In the genomic region with DNA sequence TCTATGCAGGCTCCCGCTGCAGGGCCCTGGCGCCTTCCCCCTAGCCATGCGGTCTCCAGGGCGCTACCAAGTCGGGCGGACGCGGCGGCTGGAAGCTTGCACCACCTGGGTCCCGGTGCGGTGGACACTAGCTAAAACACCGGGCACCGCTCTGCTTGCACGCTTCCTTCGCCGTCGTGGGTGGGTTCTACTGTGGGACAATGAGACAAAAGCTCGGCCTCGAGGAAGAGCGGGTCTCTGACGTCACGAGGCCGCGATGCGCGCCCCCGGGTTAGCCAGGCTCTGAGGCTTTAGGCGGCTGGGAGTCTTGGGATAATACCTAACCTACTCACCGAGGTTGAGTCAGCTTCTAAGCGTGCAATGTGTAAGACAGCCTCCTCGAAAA, we compare ENCODE assay signal across 8 mouse cellular contexts. TPM values are rescaled to one million over a fixed set of nuclear protein-coding genes. Genes with fewer than 3 reads are reported as not detected.
DNase-seq lines count a peak whose midpoint lies in the region; ATAC-seq and TF ChIP-seq lines count a peak whose summit lies in the region.

No protein-coding gene starts in this region.

- H3K4me2 ChIP-seq in kidney, embryonic 14.5 days (replicated peaks; ENCODE audit: low read depth, low read length) = peak overlapping the region; percentile 78
- H3K4me2 ChIP-seq in limb, embryonic 14.5 days (replicated peaks; ENCODE audit: low read depth, low read length, severe bottlenecking) = peak overlapping the region; percentile 87
- peak overlapping the region; percentile 77 for H3K4me2 ChIP-seq in midbrain, embryonic 15.5 days
- peak overlapping the region; percentile 64 for H3K4me2 ChIP-seq in stomach, embryonic 14.5 days (replicated peaks; ENCODE audit: low read depth, low read length)

- no peak; the same call in none of the 2 replicates for ATAC-seq in kidney, embryonic 14.5 days (ENCODE audit: low FRiP score, low TSS enrichment)
- peak; percentile 82 for ATAC-seq in limb, embryonic 14.5 days (ENCODE audit: low FRiP score, low read depth)
- ATAC-seq in midbrain, embryonic 15.5 days (replicated peaks) = peak; percentile 89
- peak; percentile 76 for ATAC-seq in stomach, embryonic 14.5 days (ENCODE audit: insufficient number of reproducible peaks, insufficient read depth, low FRiP score, low read depth)

- WGBS in kidney, embryonic 14.5 days = under 1% methylated on average over 31 of the region's 31 CpGs
- 0% methylated on average over 27 of the region's 31 CpGs for WGBS in limb, embryonic 14.5 days
- WGBS in midbrain, embryonic 15.5 days = 0% methylated on average over 31 of the region's 31 CpGs
- WGBS in stomach, embryonic 14.5 days = under 1% methylated on average over 31 of the region's 31 CpGs

- peak; percentile 88 for DNase-seq in embryo, embryonic 10 days (ENCODE audit: low spot score)
- DNase-seq in embryo, embryonic 9.5 days (ENCODE audit: extremely low spot score) = no peak
- peak; percentile 76 to 80 for DNase-seq in cerebellum, postnatal 14 days
- DNase-seq in gastrocnemius, postnatal 36 days = peak; percentile 42 to 64
- DNase-seq in limb, embryonic 14.5 days (ENCODE audit: low spot score) = peak; percentile 80

- peak overlapping the region; percentile 91 for H3K4me3 ChIP-seq in kidney, embryonic 14.5 days (ENCODE audit: low read length)
- peak overlapping the region; percentile 89 for H3K4me3 ChIP-seq in limb, embryonic 14.5 days (replicated peaks; ENCODE audit: low read length)
- peak overlapping the region; percentile 53 for H3K4me3 ChIP-seq in midbrain, embryonic 15.5 days
- H3K4me3 ChIP-seq in stomach, embryonic 14.5 days (ENCODE audit: low read depth, low read length) = peak overlapping the region; percentile 92

- H3K36me3 ChIP-seq in kidney, embryonic 14.5 days (ENCODE audit: control insufficient read depth, insufficient read depth, low read length) = no peaks in the 10 kb centered on the region
- H3K36me3 ChIP-seq in limb, embryonic 14.5 days (ENCODE audit: control insufficient read depth, insufficient read depth, low read length) = no peaks in the 10 kb centered on the region
- no peaks in the 10 kb centered on the region for H3K36me3 ChIP-seq in midbrain, embryonic 15.5 days (replicated peaks)
- no peaks in the 10 kb centered on the region for H3K36me3 ChIP-seq in stomach, embryonic 14.5 days (ENCODE audit: control insufficient read depth, insufficient read depth, low read length)

- no peaks in the 10 kb centered on the region for H3K9me3 ChIP-seq in kidney, embryonic 14.5 days (ENCODE audit: control insufficient read depth, low read length)
- no peaks in the 10 kb centered on the region for H3K9me3 ChIP-seq in limb, embryonic 14.5 days (ENCODE audit: control insufficient read depth, low read length)
- H3K9me3 ChIP-seq in midbrain, embryonic 15.5 days = no peaks in the 10 kb centered on the region
- no peaks in the 10 kb centered on the region for H3K9me3 ChIP-seq in stomach, embryonic 14.5 days (ENCODE audit: control insufficient read depth, low read depth, low read length)

- H3K27ac ChIP-seq in kidney, embryonic 14.5 days (ENCODE audit: low read depth, low read length) = peak overlapping the region; percentile 99
- peak overlapping the region; percentile 99 for H3K27ac ChIP-seq in limb, embryonic 14.5 days (replicated peaks; ENCODE audit: low read depth, low read length)
- peak overlapping the region; percentile 100 for H3K27ac ChIP-seq in midbrain, embryonic 15.5 days
- H3K27ac ChIP-seq in stomach, embryonic 14.5 days (ENCODE audit: low read length) = peak overlapping the region; percentile 99

- H3K27me3 ChIP-seq in kidney, embryonic 14.5 days (ENCODE audit: control insufficient read depth, insufficient read depth, low read length) = no peaks in the 10 kb centered on the region
- no peaks in the 10 kb centered on the region for H3K27me3 ChIP-seq in limb, embryonic 14.5 days (ENCODE audit: control insufficient read depth, insufficient read depth, low read length)
- H3K27me3 ChIP-seq in midbrain, embryonic 15.5 days (replicated peaks) = no peaks in the 10 kb centered on the region
- H3K27me3 ChIP-seq in stomach, embryonic 14.5 days (ENCODE audit: control insufficient read depth, insufficient read depth, low read length) = no peaks in the 10 kb centered on the region

- peak; percentile 63; the same call in 1 of the 2 replicates for TF ChIP-seq POLR2A in limb, embryonic 14.5 days (IDR thresholded peaks at IDR 0.05; ENCODE audit: borderline replicate concordance, extremely low read depth, insufficient read depth, insufficient read length)

- H3K4me1 ChIP-seq in kidney, embryonic 14.5 days (ENCODE audit: control insufficient read depth, insufficient read depth, low read length) = peaks cover 5% of the 10 kb centered on the region; the same call in 1 of the 2 replicates
- peaks cover 10% of the 10 kb centered on the region for H3K4me1 ChIP-seq in limb, embryonic 14.5 days (ENCODE audit: control insufficient read depth, insufficient read depth, low read length)
- H3K4me1 ChIP-seq in midbrain, embryonic 15.5 days = peaks cover 22% of the 10 kb centered on the region
- peaks cover 13% of the 10 kb centered on the region for H3K4me1 ChIP-seq in stomach, embryonic 14.5 days (ENCODE audit: control insufficient read depth, insufficient read depth, low read length)

- intact Hi-C loops in gastrocnemius, postnatal 36 days (cut with DNase I) = no loop called here

- peak overlapping the region; percentile 94 for H3K9ac ChIP-seq in kidney, embryonic 14.5 days (ENCODE audit: low read depth, low read length)
- H3K9ac ChIP-seq in limb, embryonic 14.5 days (ENCODE audit: low read depth, low read length, severe bottlenecking) = peak overlapping the region; percentile 95
- peak overlapping the region; percentile 96 for H3K9ac ChIP-seq in midbrain, embryonic 15.5 days
- peak overlapping the region; percentile 90 for H3K9ac ChIP-seq in stomach, embryonic 14.5 days (replicated peaks; ENCODE audit: low read depth, low read length)

RNA-seq across cellular contexts. Expression of gene Smchd1, which starts 0.6 kb away (rescaled TPM):
- total RNA-seq in gastrocnemius, postnatal 36 days (2021) = 1 to 10 TPM; 9.4 to 9.5 TPM
- 116 and 118 TPM in 2 replicates for polyA plus RNA-seq in kidney, embryonic 14.5 days (2014; fragmentation: Nextera tagmentation; extraction: Ambion mirVana)
- polyA plus RNA-seq in limb, embryonic 14.5 days (2012; rRNA removed) = 32.8 and 42.7 TPM in 2 replicates
- polyA plus RNA-seq in limb, embryonic 14.5 days (2014; fragmentation: Nextera tagmentation; extraction: Ambion mirVana) = 71.4 and 75.6 TPM in 2 replicates
- polyA plus RNA-seq in midbrain, embryonic 15.5 days (2015; fragmentation: Nextera tagmentation; extraction: Ambion mirVana) = 48.1 and 51.8 TPM in 2 replicates
- polyA plus RNA-seq in stomach, embryonic 14.5 days (2014; fragmentation: Nextera tagmentation; extraction: Ambion mirVana) = 107 and 112 TPM in 2 replicates

RNA-seq across cellular contexts. Expression of gene Gm4707, which starts 16.0 kb away (rescaled TPM):
- total RNA-seq in gastrocnemius, postnatal 36 days (2021) = 1 to 10 TPM in 1 of 2 experiments, under 1 TPM in 1; 0.52 to 1.6 TPM
- polyA plus RNA-seq in kidney, embryonic 14.5 days (2014; fragmentation: Nextera tagmentation; extraction: Ambion mirVana) = 3.8 and 4.8 TPM in 2 replicates
- polyA plus RNA-seq in limb, embryonic 14.5 days (2012; rRNA removed) = 1.1 and 1.9 TPM in 2 replicates
- polyA plus RNA-seq in limb, embryonic 14.5 days (2014; fragmentation: Nextera tagmentation; extraction: Ambion mirVana) = 2.0 and 3.4 TPM in 2 replicates
- 2.8 and 3.2 TPM in 2 replicates for polyA plus RNA-seq in midbrain, embryonic 15.5 days (2015; fragmentation: Nextera tagmentation; extraction: Ambion mirVana)
- polyA plus RNA-seq in stomach, embryonic 14.5 days (2014; fragmentation: Nextera tagmentation; extraction: Ambion mirVana) = 4.4 and 5.2 TPM in 2 replicates

RNA-seq across cellular contexts. Expression of gene Ndc80, which starts 51.0 kb away (rescaled TPM):
- under 1 TPM; 0.33 to 0.57 TPM for total RNA-seq in gastrocnemius, postnatal 36 days (2021)
- 56.6 and 57.1 TPM in 2 replicates for polyA plus RNA-seq in kidney, embryonic 14.5 days (2014; fragmentation: Nextera tagmentation; extraction: Ambion mirVana)
- polyA plus RNA-seq in limb, embryonic 14.5 days (2012; rRNA removed) = 9.8 and 18.9 TPM in 2 replicates
- polyA plus RNA-seq in limb, embryonic 14.5 days (2014; fragmentation: Nextera tagmentation; extraction: Ambion mirVana) = 35.8 and 37.3 TPM in 2 replicates
- polyA plus RNA-seq in midbrain, embryonic 15.5 days (2015; fragmentation: Nextera tagmentation; extraction: Ambion mirVana) = 5.1 and 6.6 TPM in 2 replicates
- polyA plus RNA-seq in stomach, embryonic 14.5 days (2014; fragmentation: Nextera tagmentation; extraction: Ambion mirVana) = 42.9 and 44.4 TPM in 2 replicates
